Mouse (Mus musculus) kidney, adult 2 months (tissue): Measurements from ENCODE around the gene Ccdc18.

Experiments
- CTCF ChIP-seq: fragments of 200-500 bp; conservative IDR thresholded peaks from 2 replicates; pipeline ENCODE4 v1.5.1; 2011; ENCODE audit warnings: low read depth, mild to moderate bottlenecking, control low read depth, low read length, moderate library complexity, mixed read lengths; ENCODE audit not compliant: insufficient read depth, insufficient read length
- POLR2A ChIP-seq: fragments of 200-500 bp; IDR thresholded peaks from one replicate; pipeline ENCODE4 v1.6.1; 2011; ENCODE audit warnings: low read depth, low read length, control low read depth

- TF ChIP-seq CTCF (peak; percentile 22; the same call in 1 of the 2 replicates), POLR2A (peak; percentile 37)
Measured at GRCm38 (mm10) chr5:108132441-108133243, at the start of gene Ccdc18, which contains the start of gene Tmed5.
